Mouse (Mus musculus) cerebellum, adult 18-20 months (tissue): Measurements from ENCODE around the gene Enthd1.
"Not testable (repeated sequence)": the region's sequence is repeated elsewhere in the genome, so short reads cannot be mapped to it uniquely, and the experiment has no call there.

Source experiments
- DNase-seq, 2 experiments: peaks; one replicate each; pipeline ENCODE4 v3.0.0; 2021

Enthd1 gene

GRCm38 (mm10) chr15:80532281-80533072 lies 32.5 kb downstream of the Enthd1 start:
- DNase-seq: no peak

GRCm38 (mm10) chr15:80531026-80531425 lies 33.9 kb downstream of the Enthd1 start:
- no peak for DNase-seq

- peak in 1 of 2 experiments; percentile 9 for DNase-seq
These were observed 34.7 kb downstream of the Enthd1 start for GRCm38 (mm10) chr15:80529955-80530869.

- DNase-seq: no peak
These were observed 43.1 kb downstream of the Enthd1 start for GRCm38 (mm10) chr15:80521661-80522388.

- DNase-seq: no peak
These were observed 45.0 kb downstream of the Enthd1 start for GRCm38 (mm10) chr15:80519931-80520330.

GRCm38 (mm10) chr15:80518567-80519223 lies 46.3 kb downstream of the Enthd1 start:
- no peak for DNase-seq

GRCm38 (mm10) chr15:80517996-80518395 lies 47.0 kb downstream of the Enthd1 start:
- no peak for DNase-seq

GRCm38 (mm10) chr15:80516525-80516924 lies 48.4 kb downstream of the Enthd1 start:
- no peak for DNase-seq

GRCm38 (mm10) chr15:80505086-80505485 lies 59.9 kb downstream of the Enthd1 start:
- DNase-seq: peak; percentile 53 to 57

GRCm38 (mm10) chr15:80503155-80503554 lies 61.8 kb downstream of the Enthd1 start:
- not testable (repeated sequence) for DNase-seq

GRCm38 (mm10) chr15:80502741-80503140 lies 62.2 kb downstream of the Enthd1 start:
- DNase-seq: no peak

GRCm38 (mm10) chr15:80501106-80502096 lies 63.6 kb downstream of the Enthd1 start:
- peak; percentile 55 to 72 for DNase-seq

- peak; percentile 39 to 44 for DNase-seq
These were observed 64.5 kb downstream of the Enthd1 start for GRCm38 (mm10) chr15:80500426-80500825.

- not testable (repeated sequence) for DNase-seq
These were observed 67.2 kb downstream of the Enthd1 start for GRCm38 (mm10) chr15:80497733-80498132.

- DNase-seq: no peak
These were observed 73.5 kb downstream of the Enthd1 start for GRCm38 (mm10) chr15:80491505-80491904.

GRCm38 (mm10) chr15:80490151-80490550 lies 74.8 kb downstream of the Enthd1 start:
- DNase-seq: peak; percentile 18 to 42

- no peak for DNase-seq
These were observed 76.3 kb downstream of the Enthd1 start for GRCm38 (mm10) chr15:80488658-80489057.

GRCm38 (mm10) chr15:80485601-80486000 lies 79.4 kb downstream of the Enthd1 start:
- DNase-seq: no peak

GRCm38 (mm10) chr15:80483041-80483705 lies 81.8 kb downstream of the Enthd1 start:
- DNase-seq: no peak

- no peak for DNase-seq
These were observed 82.6 kb downstream of the Enthd1 start for GRCm38 (mm10) chr15:80482348-80482747.
